Mouse (Mus musculus) heart, embryonic 14.5 days (tissue): ENCODE data around the gene Kiss1r. TPM values are rescaled to one million over a fixed set of nuclear protein-coding genes. Genes with fewer than 3 reads are reported as not detected.
"Not testable (repeated sequence)": the region's sequence is repeated elsewhere in the genome, so short reads cannot be mapped to it uniquely, and the experiment has no call there.

Experiments
- ATAC-seq: fragments of 200-750 bp; cut with Nextera tagmentation; 2 replicates; pipeline ENCODE4 v1.8.0; 2017; ENCODE audit warnings: low read depth, moderate TSS enrichment; ENCODE audit not compliant: insufficient number of reproducible peaks, insufficient read depth, low FRiP score
- H3K27ac ChIP-seq, 2 experiments: fragments of 200-500 bp in 1 of 2; fragments of 300-500 bp in 1 of 2; sonication (generic) in 1 of 2; replicated peaks in 1 of 2; 2 replicates each; pipeline ENCODE4 v1.5.1; 2012 to 2014; ENCODE audit warnings: low read depth in 2 of 2, low read length in 2 of 2, control low read depth in 1 of 2, mild to moderate bottlenecking in 1 of 2, mixed read lengths in 1 of 2; ENCODE audit not compliant: control insufficient read depth in 1 of 2, insufficient read depth in 1 of 2
- H3K27me3 ChIP-seq: fragments of 300-500 bp; sonication (generic); 2 replicates; pipeline ENCODE4 v1.6.1; 2014; ENCODE audit warnings: mild to moderate bottlenecking, low read length, control low read depth; ENCODE audit not compliant: control insufficient read depth, insufficient read depth
- H3K36me3 ChIP-seq: fragments of 300-500 bp; sonication (generic); 2 replicates; pipeline ENCODE4 v1.6.1; 2014; ENCODE audit warnings: mild to moderate bottlenecking, control low read depth, low read length, mixed read lengths; ENCODE audit not compliant: control insufficient read depth, insufficient read depth
- H3K4me1 ChIP-seq, 2 experiments: fragments of 200-500 bp in 1 of 2; fragments of 300-500 bp in 1 of 2; sonication (generic) in 1 of 2; 2 replicates each; pipeline ENCODE4 v1.6.1; 2012 to 2014; ENCODE audit warnings: low read length in 2 of 2, control low read depth in 1 of 2, mixed read lengths in 1 of 2; ENCODE audit not compliant: control insufficient read depth in 2 of 2, insufficient read depth in 2 of 2
- H3K4me2 ChIP-seq: fragments of 300-500 bp; sonication (generic); 2 replicates; pipeline ENCODE4 v1.6.1; 2014; ENCODE audit warnings: mild to moderate bottlenecking, low read length
- H3K4me3 ChIP-seq, 2 experiments: fragments of 200-500 bp in 1 of 2; fragments of 300-500 bp in 1 of 2; sonication (generic) in 1 of 2; 2 replicates each; pipeline ENCODE4 v1.5.1; 2012 to 2014; ENCODE audit warnings: low read length in 2 of 2, mild to moderate bottlenecking in 2 of 2, control low read depth in 1 of 2, low read depth in 1 of 2, moderate library complexity in 1 of 2; ENCODE audit not compliant: control insufficient read depth in 1 of 2, insufficient read depth in 1 of 2
- H3K9ac ChIP-seq: fragments of 300-500 bp; sonication (generic); 2 replicates; pipeline ENCODE4 v1.6.1; 2014; ENCODE audit warnings: mild to moderate bottlenecking, low read length
- H3K9me3 ChIP-seq: fragments of 300-500 bp; sonication (generic); 2 replicates; pipeline ENCODE4 v1.6.1; 2016; ENCODE audit warnings: low read length, control low read depth; ENCODE audit not compliant: control insufficient read depth
- WGBS: fragments of 180-500 bp; shearing (Covaris S2); extraction: QIAGEN DNeasy Blood & Tissue Kit; methylation state at CpG from one replicate; pipeline ENCODE4 v1.1.7; 2014; 5-methylcytosine and 5-hydroxymethylcytosine counted together
- polyA plus RNA-seq: library from polyadenylated mRNA; unstranded; fragments of >200 nt; fragmentation: Nextera tagmentation; extraction: Ambion mirVana; gene quantifications from 2 replicates; pipeline ENCODE4 v1.2.1, GENCODE M21; 2014

Kiss1r gene
- polyA plus RNA-seq, 1 experiment from 2014 or later = 0.70 TPM

DNA sequence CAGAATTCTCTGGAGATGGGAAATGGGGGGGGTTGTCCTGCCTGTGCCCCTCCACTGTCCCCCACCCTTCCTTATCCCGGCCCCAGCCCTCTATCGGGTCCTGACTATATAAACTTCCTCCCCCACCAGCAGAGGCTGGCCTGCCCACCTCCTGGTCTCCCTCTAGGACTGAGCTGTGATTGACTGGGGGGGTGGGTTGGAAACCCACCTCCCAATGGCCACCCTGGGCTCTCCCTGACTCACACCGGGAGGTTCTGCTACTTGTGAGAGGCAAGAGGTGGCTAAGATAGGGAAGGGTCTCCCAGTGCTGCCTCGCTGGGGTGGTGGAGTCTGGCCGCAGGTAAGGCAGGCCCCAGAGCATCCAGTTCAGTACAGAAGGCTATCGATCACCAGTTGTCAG, 30.7 kb downstream of the Kiss1r start:
- H3K4me1 ChIP-seq = peaks cover 20% of the 10 kb centered on the region in 2 experiments
- no peak overlapping the region for H3K27ac ChIP-seq
- H3K4me3 ChIP-seq = no peak overlapping the region
- no peaks in the 10 kb centered on the region for H3K27me3 ChIP-seq
- WGBS = 70% methylated on average over 6 of the region's 6 CpGs
- no peak overlapping the region for H3K4me2 ChIP-seq
- no peaks in the 10 kb centered on the region for H3K9me3 ChIP-seq
- ATAC-seq = no peak
- H3K36me3 ChIP-seq = peaks cover 39% of the 10 kb centered on the region
- H3K9ac ChIP-seq = no peak overlapping the region

DNA sequence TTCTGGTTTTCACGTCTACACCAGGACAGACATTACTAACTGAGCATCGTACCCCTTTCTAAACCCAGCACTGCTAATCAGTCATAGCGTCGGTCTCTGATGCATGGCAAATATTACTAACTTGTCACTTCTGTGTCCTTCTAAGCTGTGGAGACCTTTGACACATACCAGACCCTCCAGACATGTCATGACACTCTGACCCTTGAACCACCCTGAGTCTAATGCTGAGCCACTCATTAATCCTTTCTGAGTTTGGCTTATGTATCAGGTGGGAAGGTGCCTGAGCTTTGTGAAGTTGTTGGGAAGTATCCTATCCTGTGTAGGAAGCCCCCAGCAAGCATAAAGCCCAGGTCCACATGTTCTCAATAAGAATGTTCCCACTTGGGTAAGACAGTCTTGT, 33.1 kb downstream of the Kiss1r start:
- Histone ChIP-seq H3K4me2 (no peak overlapping the region), H3K9me3 (no peaks in the 10 kb centered on the region), H3K27me3 (no peaks in the 10 kb centered on the region), H3K4me3 (no peak overlapping the region), H3K27ac (no peak overlapping the region), H3K4me1 (peaks cover 20% of the 10 kb centered on the region in 2 experiments), H3K36me3 (peaks cover 52% of the 10 kb centered on the region), H3K9ac (no peak overlapping the region)
- no peak for ATAC-seq
- WGBS = 60% methylated on average over 4 of the region's 4 CpGs

DNA sequence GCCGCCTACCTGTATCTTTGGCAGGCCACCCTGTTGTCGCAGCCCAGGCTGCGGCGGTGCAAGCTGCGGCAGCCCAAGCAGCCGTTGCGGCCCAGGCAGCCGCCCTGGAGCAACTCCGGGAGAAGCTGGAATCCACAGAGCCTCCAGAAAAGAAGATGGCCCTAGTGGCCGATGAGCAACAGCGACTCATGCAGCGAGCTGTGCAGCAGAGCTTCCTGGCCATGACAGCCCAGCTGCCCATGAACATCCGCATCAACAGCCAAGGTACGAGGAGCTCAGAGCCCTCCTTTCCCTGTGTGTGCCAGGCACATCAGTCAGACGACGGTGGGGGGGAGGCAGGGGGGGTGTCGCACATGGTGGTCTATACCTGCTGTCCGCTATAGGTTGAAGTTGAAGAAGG, 33.9 kb downstream of the Kiss1r start:
- WGBS = 82% methylated on average over 18 of the region's 18 CpGs

DNA sequence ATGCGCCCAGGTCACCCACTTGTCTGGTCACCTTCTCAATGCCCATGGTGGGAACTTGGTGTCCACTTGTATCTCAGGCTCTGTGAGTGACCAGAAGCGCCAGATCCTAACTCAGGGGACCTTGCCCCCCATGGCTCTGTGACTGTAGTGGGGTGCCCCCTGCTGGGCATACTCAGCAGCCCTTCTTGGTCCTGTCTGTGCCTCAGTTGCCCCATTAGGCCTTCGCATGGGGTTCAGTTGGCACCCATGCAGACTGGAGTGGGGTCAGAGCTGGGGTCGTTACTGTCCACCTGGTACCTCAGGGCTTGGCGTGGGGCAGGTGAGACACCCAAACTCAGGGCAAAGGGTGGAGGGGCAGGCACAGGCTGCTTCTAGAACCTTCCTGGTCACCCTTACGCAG, 37.2 kb downstream of the Kiss1r start:
- no peak overlapping the region for H3K9ac ChIP-seq
- WGBS = 83% methylated on average over 6 of the region's 6 CpGs
- no peak for ATAC-seq
- no peak overlapping the region for H3K4me3 ChIP-seq
- H3K9me3 ChIP-seq = no peaks in the 10 kb centered on the region
- no peaks in the 10 kb centered on the region for H3K4me1 ChIP-seq
- no peaks in the 10 kb centered on the region for H3K27me3 ChIP-seq
- H3K27ac ChIP-seq = no peak overlapping the region
- no peak overlapping the region for H3K4me2 ChIP-seq
- H3K36me3 ChIP-seq = peaks cover 43% of the 10 kb centered on the region

More for the DNA sequence above, 33.9 kb downstream of the Kiss1r start:
- Histone ChIP-seq H3K4me2 (no peak overlapping the region), H3K4me3 (no peak overlapping the region), H3K4me1 (peaks cover 13 to 16% of the 10 kb centered on the region in 2 experiments), H3K27me3 (no peaks in the 10 kb centered on the region), H3K9ac (no peak overlapping the region), H3K27ac (no peak overlapping the region), H3K36me3 (peaks cover 52% of the 10 kb centered on the region), H3K9me3 (no peaks in the 10 kb centered on the region)
- no peak for ATAC-seq

DNA sequence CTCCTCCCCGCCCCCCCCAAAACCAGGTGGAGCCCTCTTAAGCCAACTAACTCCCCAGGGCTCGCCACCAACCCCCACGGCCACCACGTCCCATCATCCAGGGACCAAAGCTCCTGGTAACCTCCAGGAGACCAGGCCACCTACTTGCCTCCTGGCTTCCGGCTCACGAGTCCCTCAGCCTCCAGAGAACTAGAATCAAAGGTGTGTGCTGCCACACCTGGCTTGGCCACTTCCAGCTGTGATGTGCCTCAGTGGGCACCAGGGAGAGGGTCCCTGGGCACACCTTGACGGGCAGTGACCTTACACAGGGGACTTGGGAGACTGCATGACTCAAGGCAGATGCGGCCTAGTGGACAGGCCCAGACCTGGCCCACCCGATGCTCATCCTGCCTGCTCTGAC, 38.9 kb downstream of the Kiss1r start:
- 68% methylated on average over 9 of the region's 9 CpGs for WGBS
- Histone ChIP-seq H3K9me3 (no peaks in the 10 kb centered on the region), H3K4me3 (no peak overlapping the region), H3K36me3 (peaks cover 25% of the 10 kb centered on the region), H3K4me2 (no peak overlapping the region), H3K4me1 (peaks cover 2% of the 10 kb centered on the region in 2 experiments), H3K9ac (no peak overlapping the region), H3K27ac (no peak overlapping the region), H3K27me3 (no peaks in the 10 kb centered on the region)
- ATAC-seq = no peak

DNA sequence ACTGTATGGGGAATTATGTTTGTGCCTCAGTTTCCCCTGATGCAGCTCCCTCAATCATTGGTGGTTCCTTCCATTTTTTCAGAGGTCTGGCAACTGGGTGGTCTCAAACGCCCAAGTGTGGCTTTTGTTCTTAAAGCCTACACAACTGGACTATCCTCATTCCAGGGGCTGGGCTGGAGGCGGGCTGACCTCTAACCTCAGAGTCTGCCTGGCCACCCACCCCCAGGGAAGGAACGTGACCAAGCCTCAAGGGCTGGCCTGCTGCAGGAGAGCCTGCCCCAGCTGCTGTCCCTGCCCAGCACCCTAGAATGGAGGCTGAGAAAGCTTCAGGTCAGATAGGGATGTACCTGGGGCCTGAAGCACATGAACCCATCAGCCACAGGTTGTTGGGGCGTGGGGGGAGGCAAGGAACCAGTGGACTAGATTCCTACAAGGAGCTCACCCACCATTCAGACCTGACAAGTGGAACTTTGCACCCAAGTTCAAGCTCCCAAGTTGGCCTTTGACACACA, 39.9 kb downstream of the Kiss1r start:
- no peak overlapping the region for H3K4me2 ChIP-seq
- H3K36me3 ChIP-seq = peaks cover 23% of the 10 kb centered on the region
- no peak for ATAC-seq
- WGBS = 46% methylated on average over 4 of the region's 4 CpGs
- no peak overlapping the region for H3K27ac ChIP-seq
- H3K9ac ChIP-seq = no peak overlapping the region
- no peak overlapping the region for H3K4me3 ChIP-seq
- H3K27me3 ChIP-seq = no peaks in the 10 kb centered on the region
- H3K4me1 ChIP-seq = peaks cover 3 to 8% of the 10 kb centered on the region in 2 experiments
- H3K9me3 ChIP-seq = no peaks in the 10 kb centered on the region

GRCm38 (mm10) chr10:79958140-79958816, 41.5 kb downstream of the Kiss1r start:
- H3K9me3 ChIP-seq = no peaks in the 10 kb centered on the region
- H3K4me3 ChIP-seq = no peak overlapping the region
- H3K27ac ChIP-seq = no peak overlapping the region

DNA sequence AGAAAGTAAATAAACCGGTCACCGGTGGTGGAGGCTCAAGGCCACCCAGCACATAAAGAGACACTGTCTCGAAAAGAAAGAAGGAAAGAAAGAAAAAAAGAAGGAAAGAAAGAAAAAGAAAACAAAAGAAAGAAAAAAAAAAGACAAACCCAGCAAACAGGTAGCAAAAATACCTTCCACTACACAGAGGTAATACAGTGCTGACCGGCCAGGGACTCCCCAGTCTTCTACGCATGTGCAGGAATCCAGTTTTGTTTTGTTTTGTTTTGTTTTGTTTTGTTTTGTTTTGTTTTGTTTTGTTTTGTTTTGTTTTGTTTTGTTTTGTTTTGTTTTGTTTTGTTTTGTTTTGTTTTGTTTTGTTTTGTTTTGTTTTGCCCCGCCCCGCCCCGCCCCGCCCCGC, 42.6 kb downstream of the Kiss1r start:
- not testable (repeated sequence) for H3K9me3 ChIP-seq, ATAC-seq, H3K27me3 ChIP-seq, H3K9ac ChIP-seq, H3K27ac ChIP-seq, H3K4me1 ChIP-seq, H3K4me2 ChIP-seq
- Histone ChIP-seq H3K4me3 (peak overlapping the region in 1 of 2 experiments; percentile 89; a peak in 1 of 4 replicates), H3K36me3 (peaks cover 35% of the 10 kb centered on the region)
- 35% methylated on average over 10 of the region's 10 CpGs for WGBS

More at GRCm38 (mm10) chr10:79958140-79958816, 41.5 kb downstream of the Kiss1r start:
- 20% methylated on average over 21 of the region's 21 CpGs for WGBS
- ATAC-seq = 0 out of 2 replicates have a peak, but pooled peaks have one; percentile 6
- peaks cover 29% of the 10 kb centered on the region for H3K36me3 ChIP-seq
- H3K27me3 ChIP-seq = no peaks in the 10 kb centered on the region
- no peak overlapping the region for H3K9ac ChIP-seq
- peaks cover 3 to 8% of the 10 kb centered on the region in 2 experiments for H3K4me1 ChIP-seq
- H3K4me2 ChIP-seq = peak overlapping the region; percentile 27
